Mouse (Mus musculus) intestine, embryonic 15.5 days (tissue): ENCODE measurements around the gene Scmh1. TPM values are rescaled to one million over a fixed set of nuclear protein-coding genes. Genes with fewer than 3 reads are reported as not detected.
A peak's percentile ranks its signal among the peaks of the same experiment; 100 is the strongest.

ENCODE experiments used
- ATAC-seq: fragments of 200-750 bp; cut with Nextera tagmentation; 2 replicates; pipeline ENCODE4 v1.8.0; 2017; ENCODE audit warnings: moderate TSS enrichment, moderate library complexity
- H3K27ac ChIP-seq: fragments of 300-500 bp; sonication (generic); 2 replicates; pipeline ENCODE4 v1.5.1; 2015; ENCODE audit warnings: mild to moderate bottlenecking, inconsistent platforms
- H3K27me3 ChIP-seq: fragments of 300-500 bp; sonication (generic); replicated peaks from 2 replicates; pipeline ENCODE4 v1.6.1; 2015; ENCODE audit warnings: inconsistent platforms
- H3K36me3 ChIP-seq: fragments of 300-500 bp; sonication (generic); 2 replicates; pipeline ENCODE4 v1.6.1; 2015; ENCODE audit warnings: inconsistent platforms
- H3K4me1 ChIP-seq: fragments of 300-500 bp; sonication (generic); replicated peaks from 2 replicates; pipeline ENCODE4 v1.6.1; 2015; ENCODE audit warnings: inconsistent platforms
- H3K4me2 ChIP-seq: fragments of 300-500 bp; sonication (generic); replicated peaks from 2 replicates; pipeline ENCODE4 v1.6.1; 2015; ENCODE audit warnings: mild to moderate bottlenecking, inconsistent platforms
- H3K4me3 ChIP-seq: fragments of 300-500 bp; sonication (generic); replicated peaks from 2 replicates; pipeline ENCODE4 v1.5.1; 2015; ENCODE audit warnings: inconsistent platforms
- H3K9ac ChIP-seq: fragments of 300-500 bp; sonication (generic); 2 replicates; pipeline ENCODE4 v1.6.1; 2015; ENCODE audit warnings: inconsistent platforms
- H3K9me3 ChIP-seq: fragments of 300-500 bp; sonication (generic); 2 replicates; pipeline ENCODE4 v1.6.1; 2016; ENCODE audit warnings: inconsistent platforms
- WGBS: fragments of 180-500 bp; shearing (Covaris S2); methylation state at CpG from one replicate; pipeline ENCODE4 v1.1.7; 2015; 5-methylcytosine and 5-hydroxymethylcytosine counted together
- polyA plus RNA-seq: library from polyadenylated mRNA; unstranded; fragments of >200 nt; fragmentation: Nextera tagmentation; extraction: Ambion mirVana; gene quantifications from 2 replicates; pipeline ENCODE4 v1.2.1, GENCODE M21; 2015

Scmh1 gene
- polyA plus RNA-seq, 1 experiment from 2014 or later, result 29.1 TPM

GRCm38 (mm10) chr4:120569025-120569424, 163.9 kb downstream of the Scmh1 start:
- Histone ChIP-seq H3K9me3 (no peaks in the 10 kb centered on the region), H3K4me2 (peak overlapping the region; percentile 89), H3K36me3 (peaks cover 4% of the 10 kb centered on the region), H3K27me3 (no peaks in the 10 kb centered on the region), H3K4me3 (peak overlapping the region; percentile 93), H3K4me1 (peaks cover 23% of the 10 kb centered on the region), H3K9ac (peak overlapping the region; percentile 89), H3K27ac (no peak overlapping the region)
- no peak for ATAC-seq
- 3% methylated on average over 4 of the region's 4 CpGs for WGBS

DNA sequence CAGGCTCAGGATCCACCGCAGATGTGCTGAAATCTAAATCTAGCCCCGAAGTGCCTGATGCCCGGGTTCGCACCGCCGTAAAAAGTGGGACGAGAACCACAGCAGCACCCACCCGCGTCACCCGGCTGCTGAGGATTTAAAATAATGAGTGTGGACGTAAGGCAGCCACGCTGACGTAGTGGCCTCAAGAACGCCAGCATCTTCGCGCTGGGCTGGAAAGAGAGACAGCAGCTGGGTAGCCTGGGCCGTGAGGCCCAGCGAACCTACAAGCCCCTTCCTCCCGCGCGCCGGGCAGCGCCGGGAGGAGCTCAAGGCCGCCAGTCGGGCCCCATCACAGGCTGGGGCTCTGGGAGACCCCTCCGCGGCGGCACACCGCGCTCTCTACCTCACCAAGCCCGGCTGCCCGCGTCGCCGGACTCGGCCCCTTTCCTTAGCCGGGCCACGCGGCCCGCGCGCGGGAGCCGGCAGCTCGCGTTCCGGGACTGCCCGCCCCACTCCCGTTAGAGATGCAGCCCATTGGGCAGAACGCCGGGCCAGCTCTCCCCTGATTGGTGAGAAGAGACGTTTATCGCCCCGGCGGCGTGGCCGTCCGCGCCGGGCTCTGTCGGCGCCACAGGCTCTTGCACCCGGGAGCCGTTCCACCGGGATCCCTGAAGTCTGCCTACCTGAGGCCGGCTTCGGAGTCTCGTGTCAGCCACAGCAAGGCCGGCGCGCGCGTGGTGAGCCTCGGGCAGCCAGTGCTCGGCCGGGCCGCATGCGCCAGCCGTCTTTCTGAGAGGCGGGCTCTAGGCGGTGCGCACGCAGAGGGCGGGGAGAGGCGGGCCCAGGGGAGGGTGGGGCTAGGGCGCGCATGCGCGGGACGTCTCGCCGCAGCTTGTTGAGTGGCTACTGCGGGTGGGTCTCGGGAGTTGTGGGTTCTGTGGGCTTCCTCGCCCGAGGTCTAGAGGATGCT, 164.7 kb downstream of the Scmh1 start, which contains the start of gene Ctps:
Ctps (minus strand) TSS at position 791 of the 952 bp plus-strand sequence.
- Histone ChIP-seq H3K4me3 (peak within 1 kb of the TSS; percentile 93), H3K9ac (peak within 1 kb of the TSS; percentile 89), H3K27me3 (no peaks in the 10 kb centered on the region), H3K4me1 (peaks cover 23% of the 10 kb centered on the region), H3K9me3 (no peaks in the 10 kb centered on the region), H3K4me2 (peak within 1 kb of the TSS; percentile 89), H3K27ac (peak within 1 kb of the TSS; percentile 92), H3K36me3 (peaks cover 1% of the 10 kb centered on the region; the same call in 1 of the 2 replicates)
- peak; percentile 98 for ATAC-seq
- WGBS, result under 1% methylated on average over 96 of the region's 97 CpGs

GRCm38 (mm10) chr4:120570438-120571069, 165.5 kb downstream of the Scmh1 start:
- under 1% methylated on average over 26 of the region's 27 CpGs for WGBS

GRCm38 (mm10) chr4:120571070-120571464, 166.0 kb downstream of the Scmh1 start:
- Histone ChIP-seq H3K9me3 (no peaks in the 10 kb centered on the region), H3K4me2 (peak overlapping the region; percentile 89), H3K27me3 (no peaks in the 10 kb centered on the region), H3K4me1 (peaks cover 23% of the 10 kb centered on the region), H3K4me3 (no peak overlapping the region), H3K27ac (peak overlapping the region; percentile 92; the same call in 1 of the 2 replicates), H3K36me3 (no peaks in the 10 kb centered on the region), H3K9ac (no peak overlapping the region)
- no peak for ATAC-seq
- 59% methylated on average over 3 of the region's 3 CpGs for WGBS

More at GRCm38 (mm10) chr4:120570438-120571069, 165.5 kb downstream of the Scmh1 start:
- Histone ChIP-seq H3K27ac (peak overlapping the region; percentile 92), H3K4me3 (peak overlapping the region; percentile 93), H3K27me3 (no peaks in the 10 kb centered on the region), H3K4me1 (peaks cover 23% of the 10 kb centered on the region), H3K4me2 (peak overlapping the region; percentile 89), H3K9ac (peak overlapping the region; percentile 89), H3K9me3 (no peaks in the 10 kb centered on the region), H3K36me3 (no peaks in the 10 kb centered on the region)
- ATAC-seq, result peak; percentile 70

DNA sequence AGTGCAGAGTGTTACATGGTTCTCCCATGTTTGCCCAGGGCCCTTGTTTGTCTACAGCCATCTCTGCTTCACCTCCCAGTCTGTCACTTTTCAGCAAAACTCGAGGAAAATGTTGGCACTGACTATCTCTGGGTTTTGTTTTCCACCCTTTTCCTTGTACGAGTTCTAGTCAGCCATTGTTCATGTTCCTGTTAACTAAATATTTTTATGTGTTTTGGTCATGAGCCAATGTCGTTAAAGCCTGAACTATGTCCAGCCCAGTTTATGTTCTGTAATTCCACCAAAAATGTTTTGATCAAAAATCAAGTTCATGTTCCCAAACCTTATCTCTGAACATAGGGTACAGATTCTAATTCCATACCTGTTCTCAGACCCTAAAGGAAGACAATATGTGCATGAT, 166.6 kb downstream of the Scmh1 start:
- WGBS, result 47% methylated on average over 3 of the region's 3 CpGs
- Histone ChIP-seq H3K27me3 (no peaks in the 10 kb centered on the region), H3K36me3 (no peaks in the 10 kb centered on the region), H3K4me2 (no peak overlapping the region), H3K9ac (no peak overlapping the region), H3K4me1 (peaks cover 23% of the 10 kb centered on the region), H3K27ac (no peak overlapping the region), H3K4me3 (no peak overlapping the region), H3K9me3 (no peaks in the 10 kb centered on the region)
- no peak for ATAC-seq

Other genes with a start within 250 kb of the Scmh1 start
- 5.1 and 5.2 TPM in 2 replicates for gene Edn2, start 244.1 kb upstream of the Scmh1 start, polyA plus RNA-seq
- gene Foxo6, start 117.9 kb upstream of the Scmh1 start, polyA plus RNA-seq, result 0.20 and 0.29 TPM in 2 replicates
- gene Slfnl1, start 127.0 kb downstream of the Scmh1 start, polyA plus RNA-seq, result not detected in 2 replicates
- gene Ctps, start 165.0 kb downstream of the Scmh1 start, polyA plus RNA-seq, result 68.1 and 72.6 TPM in 2 replicates
- gene Gm8439, start 183.5 kb downstream of the Scmh1 start, polyA plus RNA-seq, result not detected in 2 replicates